In genomic region chr4:59196346-59197077, GRCm38 (mm10) we compare ENCODE assay signal across 9 mouse cellular contexts. TPM values are rescaled to one million over a fixed set of nuclear protein-coding genes. Genes with fewer than 3 reads are reported as not detected.
DNase-seq lines count a peak whose midpoint lies in the region; ATAC-seq and TF ChIP-seq lines count a peak whose summit lies in the region.
"Had no signal": no experiment of that assay in that cellular context is flagged by ENCODE, and none has a peak within 500 bp of the region (broad histone marks: within the 10 kb centered on the region; RNA-seq: fewer than 3 reads in every experiment).

No protein-coding gene starts in this region.

- no peak for ATAC-seq in forebrain, postnatal 0 days
- peak; percentile 78 for ATAC-seq in liver, embryonic 15.5 days (ENCODE audit: insufficient read depth)

- no peak overlapping the region for H3K4me2 ChIP-seq in forebrain, postnatal 0 days (ENCODE audit: low read depth)
- peak overlapping the region; percentile 71 for H3K4me2 ChIP-seq in liver, embryonic 15.5 days

- H3K27me3 ChIP-seq in forebrain, embryonic 10.5 days (ENCODE audit: poor library complexity, severe bottlenecking) = no peaks in the 10 kb centered on the region
- no peaks in the 10 kb centered on the region for H3K27me3 ChIP-seq in forebrain, postnatal 0 days (ENCODE audit: insufficient read depth, low read length)
- H3K27me3 ChIP-seq in liver, embryonic 15.5 days = no peaks in the 10 kb centered on the region

- WGBS in forebrain, embryonic 10.5 days = 61% methylated on average over 12 of the region's 12 CpGs
- 56% methylated on average over 12 of the region's 12 CpGs for WGBS in forebrain, postnatal 0 days
- 10% methylated on average over 12 of the region's 12 CpGs for WGBS in liver, embryonic 15.5 days (ENCODE audit: insufficient replicate concordance)

- no peak for TF ChIP-seq CTCF in forebrain, postnatal 0 days (IDR thresholded peaks at IDR 0.05; ENCODE audit: low read depth)

- peaks cover 27% of the 10 kb centered on the region for H3K4me1 ChIP-seq in forebrain, embryonic 10.5 days
- peaks cover 6% of the 10 kb centered on the region; the same call in 1 of the 2 replicates for H3K4me1 ChIP-seq in forebrain, postnatal 0 days (ENCODE audit: insufficient read depth)
- H3K4me1 ChIP-seq in liver, embryonic 15.5 days (replicated peaks) = peaks cover 91% of the 10 kb centered on the region

- DNase-seq in forebrain, embryonic 10.5 days (ENCODE audit: extremely low spot score, low spot score) = no peak
- DNase-seq in forebrain, postnatal 0 days = no peak
- peak; percentile 31 to 65 for DNase-seq in spleen, postnatal 4 days (ENCODE audit: low spot score in 2 of 2)
- no peak for DNase-seq in spleen, adult 12 weeks (ENCODE audit: low spot score)
- DNase-seq in gastrocnemius, adult 18-20 months (ENCODE audit: low spot score) = no peak
- DNase-seq in thymus, postnatal 36 days = no peak
- no peak for DNase-seq in frontal cortex, postnatal 36 days (ENCODE audit: low spot score in 2 of 2)
- DNase-seq: cerebellum, adult 9-10 months had no signal

- H3K36me3 ChIP-seq in forebrain, embryonic 10.5 days (replicated peaks) = peaks cover 7% of the 10 kb centered on the region
- no peaks in the 10 kb centered on the region for H3K36me3 ChIP-seq in forebrain, postnatal 0 days (ENCODE audit: insufficient read depth)
- 0 out of 2 replicates have a peak, but pooled peaks cover 4% of the 10 kb centered on the region for H3K36me3 ChIP-seq in liver, embryonic 15.5 days (replicated peaks)

- peak overlapping the region; percentile 6; the same call in 1 of the 2 replicates for H3K27ac ChIP-seq in forebrain, embryonic 10.5 days
- H3K27ac ChIP-seq in forebrain, postnatal 0 days (ENCODE audit: low read depth, low read length) = no peak overlapping the region
- H3K27ac ChIP-seq in liver, embryonic 15.5 days (replicated peaks) = peak overlapping the region; percentile 83

- no peak overlapping the region for H3K9ac ChIP-seq in forebrain, postnatal 0 days
- H3K9ac ChIP-seq in liver, embryonic 15.5 days = peak overlapping the region; percentile 46

- H3K9me3 ChIP-seq in forebrain, embryonic 10.5 days = no peaks in the 10 kb centered on the region
- H3K9me3 ChIP-seq in forebrain, postnatal 0 days (ENCODE audit: low read length) = no peaks in the 10 kb centered on the region
- H3K9me3 ChIP-seq in liver, embryonic 15.5 days (replicated peaks) = no peaks in the 10 kb centered on the region

- H3K4me3 ChIP-seq in forebrain, embryonic 10.5 days = no peak overlapping the region
- no peak overlapping the region for H3K4me3 ChIP-seq in forebrain, postnatal 0 days (ENCODE audit: low read depth, low read length)
- peak overlapping the region; percentile 25 for H3K4me3 ChIP-seq in liver, embryonic 15.5 days (replicated peaks)

RNA-seq across cellular contexts. Expression of gene Ugcg, which starts 7.5 kb away (rescaled TPM):
- 11.7 and 12.0 TPM in 2 replicates for polyA plus RNA-seq in forebrain, embryonic 10.5 days (2016; fragmentation: Nextera tagmentation; extraction: Ambion mirVana)
- 52.7 and 66.4 TPM in 2 replicates for total RNA-seq in forebrain, postnatal 0 days (2014; rRNA removed)
- polyA plus RNA-seq in forebrain, postnatal 0 days (2015; fragmentation: Nextera tagmentation; extraction: Ambion mirVana) = 12.9 and 18.5 TPM in 2 replicates
- 5.0 and 5.6 TPM in 2 replicates for polyA plus RNA-seq in liver, embryonic 15.5 days (2015; fragmentation: Nextera tagmentation; extraction: Ambion mirVana)
- total RNA-seq in gastrocnemius, adult 18-20 months (2021) = 1 to 10 TPM; 5.5 to 6.2 TPM

RNA-seq across cellular contexts. Expression of gene AI481877, which starts 57.7 kb away (rescaled TPM):
- polyA plus RNA-seq in forebrain, embryonic 10.5 days (2016; fragmentation: Nextera tagmentation; extraction: Ambion mirVana) = not detected in 2 replicates
- total RNA-seq in forebrain, postnatal 0 days (2014; rRNA removed) = not detected in 2 replicates
- not detected in 2 replicates for polyA plus RNA-seq in forebrain, postnatal 0 days (2015; fragmentation: Nextera tagmentation; extraction: Ambion mirVana)
- polyA plus RNA-seq in liver, embryonic 15.5 days (2015; fragmentation: Nextera tagmentation; extraction: Ambion mirVana) = not detected in 2 replicates
- total RNA-seq in gastrocnemius, adult 18-20 months (2021) = not detected

Comparison
In these comparisons a context has a peak if more than half of its experiments do, and no peak if none do; other contexts are left out.
1. DNase-seq: peak in spleen, postnatal 4 days (2 of 2); none in forebrain, embryonic 10.5 days (single experiment), forebrain, postnatal 0 days (single experiment), spleen, adult 12 weeks (single experiment), gastrocnemius, adult 18-20 months (single experiment), thymus, postnatal 36 days (0 of 2) and frontal cortex, postnatal 36 days (0 of 2).